Mouse (Mus musculus) thymus, postnatal 10 days (tissue): ENCODE data around the gene Pygm.
A peak's percentile ranks its signal among the peaks of the same experiment; 100 is the strongest.

Source experiments
- DNase-seq, 2 experiments: peaks; one replicate each; pipeline ENCODE4 v3.0.0; 2021; ENCODE audit warnings: low spot score in 2 of 2

Pygm gene

DNA sequence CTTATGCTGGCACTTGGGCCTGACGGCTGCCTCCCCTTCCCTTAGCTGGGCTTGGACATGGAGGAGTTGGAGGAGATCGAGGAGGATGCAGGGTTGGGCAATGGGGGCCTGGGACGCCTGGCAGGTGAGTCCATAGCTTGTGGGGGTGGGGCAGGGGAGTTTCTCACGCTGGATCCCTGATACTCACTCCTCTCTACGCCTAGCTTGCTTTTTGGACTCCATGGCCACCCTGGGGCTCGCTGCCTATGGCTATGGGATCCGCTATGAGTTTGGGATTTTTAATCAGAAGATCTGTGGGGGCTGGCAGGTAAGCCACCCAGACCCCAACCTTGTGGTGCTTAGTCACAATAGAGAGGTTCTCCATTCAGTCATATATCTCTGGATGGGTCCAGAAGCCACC is 1.6 kb downstream of the Pygm start:
- DNase-seq = no peak

DNA sequence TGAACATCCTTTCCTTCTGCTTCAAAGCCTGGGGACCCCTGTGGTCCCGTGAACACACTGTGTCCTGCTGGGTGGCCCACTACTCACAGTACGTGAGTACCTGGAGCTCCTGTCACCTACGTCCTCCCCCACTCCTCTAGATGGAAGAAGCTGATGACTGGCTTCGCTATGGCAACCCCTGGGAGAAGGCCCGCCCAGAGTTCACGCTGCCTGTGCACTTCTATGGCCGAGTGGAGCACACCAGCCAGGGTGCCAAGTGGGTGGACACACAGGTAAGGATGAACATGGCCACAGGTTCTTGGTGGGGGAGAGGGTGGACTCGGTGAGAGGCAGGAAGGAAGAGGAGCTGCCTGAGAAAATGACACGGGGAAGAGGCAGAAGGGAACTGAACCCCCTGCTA is 2.0 kb downstream of the Pygm start:
- DNase-seq = no peak

DNA sequence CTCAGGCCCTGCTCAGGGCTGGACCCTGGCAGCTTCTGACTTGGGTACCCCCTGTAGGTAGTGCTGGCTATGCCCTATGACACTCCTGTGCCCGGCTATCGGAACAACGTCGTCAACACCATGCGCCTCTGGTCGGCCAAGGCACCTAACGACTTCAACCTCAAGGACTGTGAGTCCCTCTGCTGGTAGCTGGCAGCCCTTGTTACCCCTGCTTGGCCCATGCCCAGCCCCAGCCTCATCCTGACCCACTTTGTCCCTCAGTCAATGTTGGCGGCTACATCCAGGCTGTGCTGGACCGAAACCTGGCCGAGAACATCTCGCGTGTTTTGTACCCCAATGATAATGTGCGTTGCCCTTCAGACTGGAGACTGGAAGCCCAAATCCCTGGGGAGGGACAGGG is 3.8 kb downstream of the Pygm start:
- no peak for DNase-seq

DNA sequence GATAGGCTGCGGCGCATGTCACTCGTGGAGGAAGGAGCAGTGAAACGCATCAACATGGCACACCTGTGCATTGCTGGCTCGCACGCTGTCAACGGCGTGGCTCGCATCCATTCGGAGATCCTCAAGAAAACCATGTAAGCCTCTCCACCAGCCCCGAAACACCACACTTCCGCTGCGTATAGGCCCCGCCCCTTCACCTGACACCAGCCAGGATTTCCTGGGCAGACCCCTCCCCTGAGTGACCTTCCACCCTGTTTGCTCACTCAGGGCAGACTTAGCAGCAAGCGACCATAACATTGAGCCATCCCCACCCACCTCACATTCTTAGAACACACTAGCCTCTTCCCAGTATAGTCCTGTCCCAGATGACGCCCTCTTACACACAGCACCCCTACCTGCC is 5.6 kb downstream of the Pygm start:
- peak; percentile 60 to 67 for DNase-seq

DNA sequence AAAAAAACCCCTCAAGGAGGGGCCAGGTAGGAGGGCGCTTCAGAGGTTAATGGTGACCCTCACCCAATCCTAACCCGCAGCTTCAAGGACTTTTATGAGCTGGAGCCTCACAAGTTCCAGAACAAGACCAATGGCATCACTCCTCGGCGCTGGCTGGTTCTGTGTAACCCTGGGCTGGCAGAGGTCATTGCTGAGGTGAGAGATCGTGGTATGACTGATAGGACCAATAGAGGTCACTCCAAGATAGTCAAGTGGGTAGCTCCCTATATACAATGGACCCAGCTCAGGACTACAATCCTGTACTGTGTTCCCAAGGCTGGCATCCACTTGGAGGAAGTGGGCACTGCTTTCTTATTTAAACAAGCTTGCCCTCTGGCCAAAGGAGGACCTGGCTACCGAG is 6.1 kb downstream of the Pygm start:
- DNase-seq = no peak

DNA sequence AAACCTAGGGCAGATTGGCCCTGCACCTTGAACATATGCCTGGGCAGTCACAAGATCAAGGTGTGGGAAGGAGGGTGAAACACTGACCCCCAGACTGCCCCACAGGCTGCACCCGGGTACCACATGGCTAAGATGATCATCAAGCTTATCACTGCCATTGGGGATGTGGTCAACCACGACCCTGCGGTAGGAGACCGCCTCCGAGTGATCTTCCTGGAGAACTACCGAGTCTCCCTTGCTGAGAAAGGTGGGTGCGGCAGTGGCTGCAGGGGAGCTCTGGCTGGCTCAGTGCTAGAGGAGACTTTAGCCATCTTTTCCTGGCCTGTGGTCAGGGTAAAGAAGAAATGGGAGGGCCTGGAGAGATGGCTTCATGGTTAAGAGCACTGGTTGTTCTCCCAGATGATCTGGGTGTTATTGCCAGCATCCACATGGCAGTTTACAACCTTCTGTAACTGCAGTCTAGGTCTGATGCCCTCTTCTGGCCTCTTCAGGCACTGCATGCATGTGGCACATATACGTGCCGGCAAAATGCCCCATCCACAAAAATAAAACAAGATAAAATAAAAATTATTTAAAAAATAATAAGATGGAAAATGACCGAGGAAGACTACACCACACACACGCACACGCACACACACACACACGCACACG is 8.7 kb downstream of the Pygm start:
- DNase-seq = no peak

DNA sequence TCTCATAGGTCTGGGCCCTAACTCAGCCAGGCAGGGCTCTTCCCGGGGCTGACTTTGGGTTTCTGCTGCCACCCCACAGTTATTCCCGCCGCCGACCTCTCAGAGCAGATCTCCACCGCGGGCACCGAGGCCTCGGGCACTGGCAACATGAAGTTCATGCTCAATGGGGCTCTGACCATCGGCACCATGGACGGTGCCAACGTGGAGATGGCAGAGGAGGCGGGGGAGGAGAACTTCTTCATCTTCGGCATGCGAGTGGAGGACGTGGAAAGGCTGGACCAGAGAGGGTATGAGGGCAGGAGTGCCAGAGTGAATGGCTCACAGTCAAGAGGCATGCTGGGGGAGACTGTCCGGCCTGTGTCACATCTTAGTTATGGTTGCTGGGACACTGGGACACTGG is 9.4 kb downstream of the Pygm start:
- no peak for DNase-seq

DNA sequence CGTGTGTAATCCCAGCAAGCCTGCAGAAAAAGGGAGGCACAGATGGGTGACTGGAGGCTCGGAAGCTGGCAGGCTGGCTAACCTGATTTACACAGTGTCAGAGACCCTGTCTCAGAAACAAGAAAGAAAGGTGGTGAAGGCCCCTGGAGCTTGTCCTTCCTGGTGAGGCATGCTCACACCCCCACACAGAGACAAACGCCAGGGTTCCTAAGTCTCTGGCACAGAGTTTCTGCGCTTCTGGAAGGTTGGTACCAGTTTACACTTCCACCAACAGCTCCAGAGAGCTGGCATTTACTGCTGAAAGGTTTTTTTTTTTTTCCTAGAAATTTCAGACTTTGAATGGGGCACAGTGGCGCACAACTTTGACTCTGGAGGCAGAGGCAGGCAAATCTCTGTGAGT is 12.0 kb downstream of the Pygm start:
- DNase-seq = no peak

DNA sequence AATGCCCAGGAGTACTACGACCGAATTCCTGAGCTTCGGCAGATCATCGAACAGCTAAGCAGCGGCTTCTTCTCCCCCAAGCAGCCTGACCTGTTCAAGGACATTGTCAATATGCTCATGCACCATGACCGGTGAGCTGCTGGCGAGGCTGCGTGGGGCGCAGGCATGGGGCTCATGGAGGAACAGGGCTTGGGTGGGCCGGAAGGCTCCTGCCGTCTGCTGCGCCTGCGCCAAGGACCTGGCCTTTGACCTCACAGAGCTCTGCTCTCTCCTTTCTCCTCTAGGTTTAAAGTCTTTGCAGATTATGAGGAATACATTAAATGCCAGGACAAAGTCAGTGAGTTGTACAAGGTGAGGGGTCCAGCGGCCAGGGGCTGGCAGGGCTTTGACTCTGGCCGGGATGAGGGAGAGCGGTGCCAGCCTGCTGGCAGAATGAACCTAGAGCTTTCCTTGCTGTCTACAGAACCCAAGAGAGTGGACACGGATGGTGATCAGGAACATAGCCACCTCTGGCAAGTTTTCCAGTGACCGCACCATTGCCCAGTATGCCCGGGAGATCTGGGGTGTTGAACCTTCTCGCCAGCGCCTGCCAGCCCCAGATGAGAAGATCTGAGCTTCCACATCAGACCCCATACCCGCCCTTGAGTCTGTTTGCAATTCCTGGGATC is 13.5 kb downstream of the Pygm start:
- DNase-seq = peak in 1 of 2 experiments; percentile 31

DNA sequence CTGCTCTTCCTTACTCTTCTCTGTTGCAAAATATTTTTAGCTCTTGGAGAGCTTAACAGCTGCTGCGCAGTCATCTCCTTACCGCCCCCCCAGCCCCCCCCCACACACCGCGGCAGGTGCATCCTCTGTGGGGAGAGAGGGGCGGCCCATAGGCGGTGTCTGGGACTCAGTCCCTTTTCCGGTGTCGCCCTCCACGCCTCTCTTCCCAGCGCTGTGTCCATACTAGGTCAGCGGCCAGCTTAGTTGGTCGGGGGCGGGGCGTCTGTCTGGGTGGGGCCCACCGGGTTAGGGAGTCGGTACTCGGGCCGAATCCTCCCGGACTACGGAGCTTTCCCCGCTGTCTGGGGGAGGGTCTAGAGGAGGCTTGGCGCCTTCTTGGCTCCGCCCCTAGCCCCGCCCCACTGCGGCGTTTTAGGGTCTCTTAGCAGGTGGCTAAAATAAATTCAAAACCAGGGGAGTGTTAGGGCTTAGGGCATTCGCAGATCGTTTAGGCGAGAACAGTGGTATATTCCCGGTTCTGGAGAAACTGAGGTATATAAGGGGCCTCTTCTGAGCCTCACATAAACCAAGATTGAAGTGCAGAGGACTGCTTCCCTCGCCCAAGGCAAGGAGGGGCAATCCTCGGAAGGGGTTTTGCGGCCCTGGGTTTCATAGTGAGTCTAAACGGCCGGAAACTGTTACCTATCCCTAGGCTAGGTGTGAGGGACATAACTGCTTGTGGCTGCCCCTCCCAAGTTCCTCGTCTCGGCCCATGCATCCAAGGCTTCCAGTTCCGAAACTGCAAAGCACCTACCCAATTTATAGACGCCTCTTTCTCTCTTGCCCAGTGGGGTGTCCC is 14.5 kb downstream of the Pygm start:
- DNase-seq = peak; percentile 92 to 93

DNA sequence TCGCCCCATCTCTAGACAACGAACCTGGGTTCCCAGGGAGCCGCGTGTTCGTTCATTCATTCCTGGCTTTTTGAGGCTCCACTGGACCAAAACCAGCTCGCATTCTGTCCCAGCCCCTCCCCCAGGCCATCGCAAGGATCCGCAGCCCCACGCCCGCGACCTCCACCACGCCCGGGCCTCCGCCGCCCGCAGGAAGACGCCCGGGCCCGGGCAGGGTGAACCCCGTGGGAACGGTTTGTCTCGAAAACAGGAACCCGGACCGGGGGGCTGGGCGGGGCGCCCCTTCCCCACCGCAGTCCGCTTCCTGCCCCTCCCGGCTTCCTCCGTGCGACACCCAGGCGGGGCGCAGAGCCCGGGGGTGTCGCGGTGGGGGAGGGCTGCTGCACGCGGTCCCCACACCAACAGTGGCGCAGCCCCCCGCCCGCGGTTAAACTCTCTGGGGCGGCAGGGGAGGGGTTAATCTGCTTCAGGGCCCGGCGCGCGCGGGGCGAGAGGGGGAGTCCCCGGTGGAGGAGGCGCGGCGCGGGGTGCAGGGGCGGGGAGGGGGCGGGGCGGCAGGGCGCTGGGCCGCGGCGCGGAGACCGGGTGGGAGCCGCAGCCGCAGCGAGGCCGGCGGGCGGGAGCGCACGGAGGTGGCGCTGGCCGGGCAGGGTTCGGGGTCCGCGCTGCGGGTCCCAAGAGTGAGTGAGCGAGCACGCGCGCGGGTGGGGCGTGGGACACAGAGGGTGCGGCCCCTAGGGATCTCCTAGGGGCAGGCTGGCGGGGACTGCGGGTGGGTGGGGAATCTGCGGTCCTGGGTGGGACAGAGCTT is 15.3 kb downstream of the Pygm start, which contains the start of gene Rasgrp2:
TSS of gene Rasgrp2 (plus strand) at position 56 of the 811 bp plus-strand sequence.
- peak; percentile 94 to 96 for DNase-seq

DNA sequence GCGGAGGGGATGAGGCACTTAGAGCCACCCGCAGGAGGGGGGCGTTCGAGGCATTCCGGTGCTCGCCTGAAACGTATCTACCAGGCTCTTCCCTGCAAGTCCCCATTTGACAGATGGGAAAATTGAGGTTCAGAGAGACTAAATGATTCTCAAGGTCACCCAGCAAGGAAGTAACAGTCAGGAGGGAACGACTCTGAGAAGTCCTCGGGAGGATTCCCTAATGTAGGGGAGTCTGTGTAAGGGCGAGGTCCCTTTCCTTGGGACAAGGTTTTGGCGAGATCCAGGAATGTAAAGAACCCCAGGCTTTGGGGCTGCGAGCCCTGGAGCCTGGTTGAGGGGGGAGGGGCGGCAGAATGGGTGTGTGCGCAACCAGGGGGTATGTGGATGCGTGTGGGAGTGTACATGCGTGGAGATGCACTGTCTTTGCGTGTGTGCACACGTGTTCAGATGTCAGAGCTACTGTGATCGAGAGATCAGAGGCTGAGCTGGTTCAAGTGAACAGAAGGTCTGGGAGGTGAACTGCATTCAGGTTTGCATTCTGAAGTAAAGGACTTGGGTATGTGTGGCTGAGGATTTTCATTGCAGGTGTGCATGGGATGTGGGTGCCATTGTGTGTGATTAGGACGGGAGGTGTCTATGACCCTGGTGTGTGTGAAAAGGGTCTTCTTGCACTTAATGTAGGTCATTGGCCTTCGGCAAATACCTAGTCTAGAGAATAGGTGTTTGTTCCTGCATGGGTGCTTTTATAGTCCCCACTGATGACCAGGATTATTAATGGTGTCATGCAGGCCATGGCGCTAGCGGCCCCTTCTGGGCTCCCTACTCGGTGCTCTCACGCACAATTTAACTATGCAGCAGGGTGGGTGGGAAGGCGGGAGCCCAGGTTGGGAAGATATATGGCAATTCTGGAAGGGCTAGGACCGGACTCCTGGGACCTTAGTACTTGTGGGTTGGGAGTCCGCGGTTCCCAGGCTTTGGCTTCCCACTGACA is 16.2 kb downstream of the Pygm start:
- DNase-seq = peak; percentile 65 to 66

DNA sequence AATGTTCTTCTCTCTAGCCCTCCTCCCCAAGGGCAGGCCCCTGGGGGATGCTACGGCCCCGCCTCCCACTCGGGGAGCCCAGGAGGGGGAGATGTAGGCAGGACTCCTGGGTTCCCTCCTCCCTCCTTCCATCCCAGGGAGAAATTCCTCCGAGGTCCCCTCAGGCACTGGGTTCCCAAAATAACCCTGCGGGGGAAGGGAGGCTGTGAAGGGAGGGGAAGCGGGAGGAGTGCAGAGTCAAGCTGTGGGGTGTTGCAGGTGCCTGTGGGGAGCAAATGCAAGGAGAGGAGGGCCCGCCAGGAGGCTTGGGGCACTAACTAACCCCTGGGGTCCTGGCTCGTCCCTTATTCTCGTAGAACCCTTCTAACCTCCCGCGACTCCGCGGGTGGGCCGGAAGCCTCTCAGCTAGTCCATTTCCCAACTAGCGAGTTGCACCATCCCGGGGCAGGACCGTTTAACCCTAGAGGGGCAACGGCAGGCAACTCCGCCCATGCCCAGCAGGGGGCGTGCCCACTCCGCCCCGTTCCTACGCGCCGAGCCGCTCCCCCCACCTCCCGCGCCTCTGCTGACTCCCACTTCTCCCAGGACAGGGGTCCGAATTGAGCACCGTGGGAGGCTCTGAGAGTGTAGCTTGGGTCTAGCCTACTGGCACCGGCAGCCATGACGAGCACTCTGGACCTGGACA is 17.1 kb downstream of the Pygm start:
- DNase-seq = peak; percentile 80 to 92

DNA sequence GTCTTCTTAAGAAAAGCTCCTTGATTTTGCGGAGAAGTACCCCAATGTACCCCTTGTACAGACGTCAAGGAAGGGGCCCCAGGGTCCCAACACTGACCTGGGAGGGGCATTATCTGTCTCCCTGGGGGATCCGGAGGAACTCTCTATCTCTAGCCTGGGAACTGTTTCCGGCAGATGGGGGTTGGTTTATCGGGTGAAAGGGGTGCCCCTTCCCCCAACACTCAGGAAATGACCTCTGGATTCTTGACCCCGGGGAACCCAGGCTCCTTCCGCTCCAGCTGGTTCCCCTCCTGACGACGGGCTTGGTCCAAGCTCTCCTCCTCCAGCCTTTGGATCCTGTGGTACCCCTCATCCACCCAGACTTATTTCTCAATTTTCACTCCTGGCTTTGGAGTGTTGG is 17.8 kb downstream of the Pygm start:
- DNase-seq = no peak

DNA sequence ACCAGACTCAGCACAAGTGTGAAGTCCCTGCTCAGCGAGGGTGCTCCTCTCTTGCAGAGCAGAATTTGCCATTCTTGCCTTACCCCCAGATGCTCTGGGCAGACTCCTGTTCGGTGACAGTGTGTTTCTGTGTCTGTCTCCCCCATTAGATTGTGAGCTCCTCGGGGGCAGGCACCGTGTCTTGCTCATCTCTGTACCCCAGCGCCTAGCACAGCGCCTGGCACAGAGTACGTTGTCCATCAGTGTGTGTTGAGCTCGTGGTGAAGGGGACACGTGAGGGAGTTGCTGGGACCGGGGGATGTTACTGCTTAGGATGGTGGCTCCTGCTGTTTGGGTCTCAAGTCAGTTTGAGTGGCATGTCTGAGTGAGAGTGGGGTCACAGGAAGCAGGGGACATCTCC is 19.7 kb downstream of the Pygm start:
- DNase-seq = no peak

DNA sequence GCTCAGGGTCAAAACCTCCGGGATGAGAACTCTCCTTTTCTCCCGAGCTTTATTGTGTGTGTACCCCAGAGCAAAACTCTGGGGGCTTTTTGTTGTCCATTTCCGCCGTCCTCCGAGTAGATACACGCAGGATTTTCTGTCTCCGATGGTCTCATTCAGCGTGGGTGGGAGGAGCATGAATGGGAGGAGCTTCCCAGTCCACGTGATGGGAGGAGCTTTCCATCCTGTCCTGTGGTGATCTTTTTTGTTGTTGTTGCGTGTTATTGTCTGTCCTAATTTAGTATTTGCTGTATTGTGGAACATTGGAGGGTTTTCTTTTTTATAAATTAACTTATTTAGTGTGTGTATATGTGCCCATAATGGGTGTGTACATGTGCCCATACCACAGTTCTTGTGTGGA is 21.2 kb downstream of the Pygm start:
- no peak for DNase-seq

DNA sequence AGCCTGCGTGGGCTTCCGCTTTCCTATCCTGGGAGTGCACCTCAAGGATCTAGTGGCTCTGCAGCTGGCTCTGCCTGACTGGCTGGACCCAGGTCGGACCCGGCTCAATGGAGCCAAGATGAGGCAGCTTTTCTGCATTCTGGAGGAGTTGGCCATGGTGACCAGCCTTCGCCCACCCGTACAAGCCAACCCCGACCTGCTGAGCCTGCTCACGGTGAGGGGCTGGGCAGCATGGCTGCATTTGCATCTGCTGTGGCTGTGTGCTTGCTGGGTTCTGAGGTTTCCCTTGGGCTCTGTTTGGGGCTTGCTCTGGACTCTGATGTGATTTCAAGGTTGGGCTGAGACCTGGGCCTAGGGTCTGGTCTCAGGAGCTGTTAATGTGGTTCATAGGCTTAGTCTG is 22.9 kb downstream of the Pygm start:
- DNase-seq = no peak

DNA sequence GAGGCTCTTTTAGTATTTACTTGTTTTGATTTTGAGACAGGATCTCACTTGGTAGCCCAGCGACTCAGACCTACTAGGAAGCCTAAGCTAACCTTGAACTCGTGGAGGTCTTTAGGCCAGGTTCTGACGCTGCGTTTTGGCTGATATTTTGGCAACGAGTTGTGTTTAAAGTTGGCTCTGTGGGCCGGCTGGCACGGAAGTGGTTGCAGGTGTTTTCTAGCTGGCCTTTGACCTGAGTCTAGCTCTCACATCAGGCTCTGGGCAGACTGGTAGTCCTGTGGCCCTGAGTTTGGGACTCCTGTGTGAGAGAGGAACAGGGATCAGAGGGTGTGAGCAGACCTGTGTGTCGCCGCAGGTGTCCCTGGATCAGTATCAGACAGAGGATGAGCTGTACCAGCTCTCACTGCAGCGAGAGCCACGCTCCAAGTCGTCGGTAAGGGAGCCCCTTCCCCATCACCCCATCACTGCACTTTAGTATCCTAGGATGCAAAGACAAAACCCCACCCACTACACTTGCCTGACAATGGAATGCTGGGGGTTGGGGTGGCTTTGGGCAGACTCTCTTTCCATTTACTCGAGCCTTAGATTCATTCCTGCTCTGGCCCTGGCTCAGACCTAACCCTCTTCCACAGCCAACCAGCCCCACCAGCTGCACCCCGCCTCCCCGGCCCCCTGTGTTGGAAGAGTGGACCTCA is 23.8 kb downstream of the Pygm start:
- DNase-seq = no peak

DNA sequence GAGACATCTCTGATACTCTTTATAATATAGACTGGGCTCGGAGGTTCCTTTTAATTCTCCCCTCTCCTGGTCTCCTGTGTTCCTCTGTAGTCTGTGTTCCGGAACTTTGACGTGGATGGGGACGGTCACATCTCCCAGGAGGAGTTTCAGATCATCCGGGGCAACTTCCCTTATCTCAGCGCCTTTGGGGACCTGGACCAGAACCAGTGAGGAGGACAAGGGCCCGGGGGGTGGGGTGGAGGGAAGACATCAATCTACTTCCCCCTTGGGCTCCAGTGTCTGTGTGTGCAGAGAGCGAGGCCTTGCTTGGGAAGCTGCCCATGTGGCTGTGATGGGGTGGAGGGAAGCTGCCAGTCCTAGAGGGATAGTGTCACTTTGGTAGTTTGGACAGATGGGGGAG is 24.6 kb downstream of the Pygm start:
- DNase-seq = no peak

DNA sequence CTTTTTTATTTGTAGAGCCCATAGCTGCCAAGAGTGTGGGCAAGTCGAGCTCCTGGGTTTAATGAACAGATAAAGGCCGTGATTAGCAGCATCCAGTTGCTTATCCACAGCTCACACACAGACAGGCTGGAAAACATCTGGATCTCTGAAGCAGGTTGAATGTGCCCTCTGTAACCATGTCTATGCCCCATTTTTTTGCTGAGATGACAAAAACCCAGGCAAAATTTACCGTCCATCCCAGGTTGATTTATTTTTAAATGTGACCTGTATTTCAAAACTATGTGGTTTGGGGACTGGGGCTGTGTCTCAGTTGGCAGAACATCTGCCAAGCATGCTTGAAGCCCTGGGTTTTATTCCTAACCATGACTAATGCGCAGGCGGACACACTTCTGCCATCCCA is 25.0 kb downstream of the Pygm start:
- no peak for DNase-seq
